Mouse (Mus musculus) gastrocnemius, postnatal 14 days (tissue): ENCODE measurements around the gene Rbmx2. TPM values are rescaled to one million over a fixed set of nuclear protein-coding genes. Genes with fewer than 3 reads are reported as not detected.
A peak's percentile ranks its signal among the peaks of the same experiment; 100 is the strongest.

ENCODE experiments used
- DNase-seq: peaks from one replicate; pipeline ENCODE4 v3.0.0; 2021; ENCODE audit warnings: mixed read lengths
- intact Hi-C: fragments of 180-260 bp; cut with DNase I; formaldehyde crosslinking; loops from one replicate; pipeline ENCODE4 v1.15.1; 2025; ENCODE audit warnings: low total_unique reads
- long read RNA-seq, 2 experiments: library from polyadenylated mRNA; stranded (forward); transcript quantifications; one replicate each; pipeline ENCODE4 v2.0.0; 2021
- total RNA-seq, 2 experiments: library from RNA; stranded (reverse); gene quantifications; 2 replicates each; pipeline ENCODE4 v1.2.3; 2021

Gene Rbmx2
- 1 to 10 TPM; 1.3 to 1.6 TPM for total RNA-seq
- long read RNA-seq, experiment 1, transcript Rbmx2-201 (6 exons, 1,747 nt), result major isoform, 5 of 5 reads
- long read RNA-seq, experiment 1, partial matches to known transcripts, result 0 of 5 reads
- long read RNA-seq, experiment 1, other reads (novel, unspliced or antisense), result 0 of 5 reads
- long read RNA-seq, experiment 2, partial matches to known transcripts, result 2 of 5 reads
- long read RNA-seq, experiment 2, other reads (novel, unspliced or antisense), result 0 of 5 reads

DNA sequence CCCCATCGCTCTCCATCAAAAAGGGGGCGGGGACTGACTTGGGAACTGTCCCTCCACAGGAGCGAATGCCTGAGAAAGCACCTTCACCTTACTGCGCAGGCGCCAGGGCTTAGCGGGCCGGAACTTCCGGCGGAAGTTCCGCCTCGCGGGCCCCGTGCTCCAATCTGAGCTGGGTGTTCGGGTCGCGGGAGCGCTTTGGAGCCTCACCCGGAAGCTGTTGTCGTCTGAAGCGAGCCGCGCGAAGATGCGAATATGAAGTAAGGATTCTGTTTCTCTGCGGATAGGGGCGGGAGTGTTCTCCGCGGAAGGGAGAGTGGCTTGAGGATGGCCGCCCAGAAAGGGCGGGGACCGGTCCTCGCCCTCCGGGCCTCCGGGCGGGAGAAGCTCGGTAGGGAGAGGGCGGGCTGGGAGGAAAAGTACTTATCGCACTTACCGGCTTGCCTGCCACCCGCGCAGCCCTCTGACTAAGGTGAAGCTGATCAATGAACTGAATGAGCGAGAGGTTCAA, at the start of gene Rbmx2:
TSS of gene Rbmx2 (plus strand) at position 141 of the 508 bp plus-strand sequence.
- intact Hi-C loops, result no loop called here
- peak; percentile 87 for DNase-seq

DNA sequence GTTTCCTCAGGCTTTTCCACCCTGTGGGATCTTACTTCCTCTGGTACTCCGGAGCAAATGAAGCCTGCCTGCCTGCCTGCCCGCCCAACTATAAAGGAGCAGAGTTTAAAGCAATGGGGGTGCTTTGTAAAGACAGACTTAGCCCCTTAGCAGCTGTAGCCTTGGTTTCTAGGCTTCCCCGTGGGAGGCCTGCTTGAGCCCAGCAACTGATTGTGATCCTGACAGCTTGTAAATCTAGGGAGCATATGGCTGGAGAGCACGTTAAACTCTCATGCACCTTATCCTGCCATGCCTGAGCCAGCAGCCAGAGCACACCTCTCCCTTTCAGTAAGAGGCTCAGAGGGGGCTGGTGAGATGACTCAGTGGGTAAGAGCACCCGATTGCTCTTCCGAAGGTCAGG, 28.0 kb upstream of the Rbmx2 start:
- no peak for DNase-seq
- intact Hi-C loops, result no loop called here

DNA sequence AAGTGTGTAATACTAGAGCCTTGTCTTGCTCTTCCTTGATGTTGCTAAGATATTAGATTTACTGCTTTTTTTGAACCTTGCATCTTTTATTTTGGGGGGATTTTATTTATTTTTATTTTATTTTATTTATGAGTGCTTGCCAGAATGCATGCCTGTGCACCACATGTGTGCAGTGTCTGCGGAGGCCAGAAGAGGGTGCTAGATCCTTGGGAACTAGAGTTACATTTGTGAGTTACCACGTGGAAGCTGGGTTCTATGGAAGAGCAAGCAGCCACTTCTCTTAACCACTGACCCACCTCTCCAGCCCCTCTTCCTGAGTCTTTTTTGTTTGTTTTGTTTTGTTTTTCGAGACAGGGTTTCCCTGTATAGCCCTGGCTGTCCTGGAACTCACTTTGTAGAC, 25.2 kb upstream of the Rbmx2 start:
- intact Hi-C loops, result no loop called here

DNA sequence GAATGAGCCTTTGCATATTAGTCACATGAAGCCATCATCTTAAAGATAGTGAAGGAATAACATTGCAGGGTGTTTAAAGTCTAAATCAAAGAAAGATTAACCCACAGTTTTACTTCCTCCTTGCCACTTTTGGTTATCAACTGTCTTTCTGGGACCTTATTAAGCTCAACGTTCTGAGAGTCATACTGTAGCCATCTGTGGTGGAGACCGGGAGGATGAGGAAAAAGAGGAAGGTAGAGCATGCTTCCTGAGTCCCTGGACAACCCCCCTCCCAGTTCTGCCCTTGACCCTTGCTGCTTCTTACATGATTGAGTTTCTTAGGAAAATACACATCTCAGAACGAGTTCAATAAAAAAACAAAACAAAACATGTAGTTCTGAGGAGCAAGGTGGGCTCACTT, 23.1 kb upstream of the Rbmx2 start:
- intact Hi-C loops, result no loop called here
- no peak for DNase-seq

More for the DNA sequence above, 25.2 kb upstream of the Rbmx2 start:
- no peak for DNase-seq

GRCm38 (mm10) chrX:48674171-48674570, 20.6 kb upstream of the Rbmx2 start, which contains the start of gene Gpr119:
Gene Gpr119, minus strand, starts transcription at chrX:48674478.
- intact Hi-C loops, result no loop called here
- DNase-seq, result no peak

GRCm38 (mm10) chrX:48683451-48683850, 11.4 kb upstream of the Rbmx2 start:
- intact Hi-C loops, result no loop called here
- DNase-seq, result peak; percentile 15

- intact Hi-C loops, result no loop called here
Observed at GRCm38 (mm10) chrX:48683857-48684256, 10.9 kb upstream of the Rbmx2 start.

DNA sequence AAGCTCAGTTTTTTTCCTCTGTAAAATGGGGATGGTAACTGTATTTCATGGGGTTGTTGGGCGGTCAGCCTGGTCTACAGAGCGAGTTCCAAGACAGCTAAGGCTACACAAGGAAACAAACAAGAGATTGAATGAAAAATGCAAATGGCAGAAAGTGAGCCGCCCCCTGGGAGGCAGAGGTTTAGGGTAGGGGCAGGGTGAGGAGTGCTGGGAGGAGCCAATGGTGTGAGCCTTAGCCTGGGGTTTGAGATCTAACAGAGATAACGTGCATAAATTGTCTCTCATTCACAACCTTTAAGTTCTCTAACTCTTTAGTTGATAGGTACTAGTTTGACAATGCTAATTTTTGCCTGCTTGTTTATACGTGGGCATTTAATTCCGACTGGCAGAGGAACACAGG, 344 bp upstream of the Rbmx2 start:
- intact Hi-C loops, result no loop called here
- no peak for DNase-seq

More at GRCm38 (mm10) chrX:48683857-48684256, 10.9 kb upstream of the Rbmx2 start:
- DNase-seq, result no peak

DNA sequence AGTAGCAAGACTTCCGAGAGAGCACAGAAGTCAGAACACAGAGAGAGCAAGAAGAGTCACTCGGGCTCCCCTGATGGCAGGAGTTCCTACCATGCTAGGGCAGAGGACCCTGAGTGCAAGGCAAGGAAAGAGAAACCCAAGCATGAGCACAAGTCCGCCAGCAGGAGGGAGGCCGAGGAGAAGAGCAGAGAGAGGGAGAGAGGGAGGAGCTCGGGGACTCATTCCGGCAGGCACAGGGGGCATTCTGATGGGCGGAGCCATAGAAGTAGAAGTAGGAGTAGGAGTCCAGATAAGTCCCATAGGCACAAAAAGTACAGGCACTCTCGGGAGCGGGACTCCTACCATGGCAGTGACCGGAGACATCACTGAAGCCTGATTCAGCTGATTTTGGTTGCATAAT, 14.9 kb downstream of the Rbmx2 start:
- intact Hi-C loops, result no loop called here
- no peak for DNase-seq

DNA sequence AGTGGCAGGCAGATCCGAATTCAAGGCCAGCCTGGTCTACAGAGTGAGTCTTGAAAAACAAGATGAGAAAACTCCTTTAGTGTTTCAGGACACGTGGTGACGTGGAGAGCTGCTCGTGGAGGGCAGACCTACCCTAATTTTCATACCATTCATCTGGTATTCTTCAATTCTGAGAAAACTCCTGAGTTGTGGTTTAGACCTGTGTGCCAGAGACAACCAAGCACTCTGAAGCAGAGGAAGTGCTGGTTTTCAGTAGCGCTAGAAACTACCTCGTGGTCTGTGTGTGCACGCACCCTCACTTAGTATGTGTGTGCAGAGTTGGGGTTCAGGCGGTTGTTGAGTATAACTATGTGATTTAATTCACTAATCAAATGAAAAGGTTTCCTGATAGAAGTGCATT, 18.0 kb downstream of the Rbmx2 start:
- intact Hi-C loops, result no loop called here
- no peak for DNase-seq

DNA sequence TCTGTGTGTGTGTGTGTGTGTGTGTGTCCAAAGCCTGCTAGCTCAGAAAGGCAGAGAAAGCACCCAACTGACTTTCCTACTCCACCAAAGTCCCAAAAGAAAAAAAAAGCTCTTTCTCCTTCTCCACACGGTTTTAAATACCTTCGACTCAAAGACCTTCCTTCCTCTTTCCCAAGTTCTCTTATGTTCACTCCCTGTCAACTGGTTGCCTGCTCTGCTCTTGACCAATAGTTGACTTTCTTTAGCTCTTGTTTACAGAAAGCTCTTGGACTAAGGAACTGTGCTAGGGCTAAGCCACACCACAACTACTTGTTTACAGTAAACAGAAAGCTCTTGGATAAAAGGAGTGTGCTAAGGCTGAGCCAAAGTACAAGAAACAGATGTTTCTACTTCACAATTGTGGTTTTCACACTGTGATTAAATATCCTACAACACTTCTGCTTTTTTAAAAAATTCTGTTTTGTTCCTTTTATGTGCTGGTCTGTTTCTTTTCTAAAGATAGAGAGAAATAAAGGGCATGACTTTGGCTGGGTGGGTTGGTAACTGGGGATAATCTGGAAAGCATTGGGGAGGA, 60.0 kb downstream of the Rbmx2 start:
- intact Hi-C loops, result no loop called here
- DNase-seq, result no peak

Other genes with a start within 250 kb of the Rbmx2 start
- gene Elf4, start 231.9 kb upstream of the Rbmx2 start, total RNA-seq, result 1 to 10 TPM; 3.9 to 4.7 TPM
- gene Aifm1, start 181.4 kb upstream of the Rbmx2 start, total RNA-seq, result 10 to 100 TPM; 46.3 to 53.6 TPM
- gene Rab33a, start 175.7 kb upstream of the Rbmx2 start, total RNA-seq, result under 1 TPM in 1 of 2 experiments, not detected in 1; 0.53 TPM
- gene Zfp280c, start 100.5 kb upstream of the Rbmx2 start, total RNA-seq, result 1 to 10 TPM; 6.6 to 6.7 TPM
- 1 to 10 TPM; 1.7 TPM for gene Slc25a14, start 71.6 kb upstream of the Rbmx2 start, total RNA-seq
- not detected for gene Gpr119, start 20.5 kb upstream of the Rbmx2 start, total RNA-seq
- under 1 TPM in 1 of 2 experiments, not detected in 1; 0.10 TPM for gene Gm595, start 182.7 kb downstream of the Rbmx2 start, total RNA-seq